Mouse (Mus musculus) T-helper 17 cell (primary cell): ENCODE measurements around the gene Mettl17.
"Not testable (repeated sequence)": the region's sequence is repeated elsewhere in the genome, so short reads cannot be mapped to it uniquely, and the experiment has no call there.

Experiments
- in situ Hi-C, 2 experiments: fragments of 300-600 bp; cut with MboI, MseI; formaldehyde crosslinking; loops; 1 replicate in 1 of 2; 2 replicates in 1 of 2; pipeline ENCODE4 v1.15.1; 2025; ENCODE audit warnings: high pct_unique_total_duplicates in 2 of 2

The Mettl17 gene

GRCm38 (mm10) chr14:51884598-51885331 is at the start of gene Mettl17:
Gene Mettl17 (plus strand): TSS chr14:51884842.
- in situ Hi-C loops = no loop called here

- in situ Hi-C loops = not testable (repeated sequence)
Measured at GRCm38 (mm10) chr14:51838480-51838879, 46.2 kb upstream of the Mettl17 start.

GRCm38 (mm10) chr14:51842250-51842649 is 42.4 kb upstream of the Mettl17 start:
- in situ Hi-C loops = loop anchor here in 1 of 2 experiments (5.0 kb wide), 1 partner anchor 70 kb away; the partner anchor contains the start of gene Ang4

- in situ Hi-C loops = loop anchor here in 1 of 2 experiments (5.0 kb wide), 1 partner anchor 70 kb away; the partner anchor contains the start of gene Ang4
Measured at GRCm38 (mm10) chr14:51842781-51843180, 41.9 kb upstream of the Mettl17 start.

- in situ Hi-C loops = loop anchor here in 1 of 2 experiments (5.0 kb wide), 1 partner anchor 72 kb away; the partner anchor contains the start of gene Ang4
Measured at GRCm38 (mm10) chr14:51843882-51844281, 40.8 kb upstream of the Mettl17 start.

GRCm38 (mm10) chr14:51846566-51846965 is 38.1 kb upstream of the Mettl17 start:
- in situ Hi-C loops = no loop called here

GRCm38 (mm10) chr14:51851006-51851405 is 33.6 kb upstream of the Mettl17 start:
- in situ Hi-C loops = not testable (repeated sequence)

GRCm38 (mm10) chr14:51853399-51853798 is 31.2 kb upstream of the Mettl17 start, which contains the start of gene Ear6:
Gene Ear6 (plus strand): TSS chr14:51853699.
- in situ Hi-C loops = no loop called here

GRCm38 (mm10) chr14:51855280-51855679 is 29.4 kb upstream of the Mettl17 start:
- in situ Hi-C loops = loop anchor here in 1 of 2 experiments (5.0 kb wide), 1 partner anchor 73 kb away; no protein-coding TSS in a partner anchor

GRCm38 (mm10) chr14:51863603-51864002 is 21.0 kb upstream of the Mettl17 start:
- in situ Hi-C loops = loop anchor here in 1 of 2 experiments (5.0 to 10.0 kb wide), 2 partner anchors 71 to 759 kb away; no protein-coding TSS in a partner anchor

GRCm38 (mm10) chr14:51870756-51871155 is 13.9 kb upstream of the Mettl17 start:
- in situ Hi-C loops = no loop called here

GRCm38 (mm10) chr14:51871741-51872140 is 12.9 kb upstream of the Mettl17 start:
- in situ Hi-C loops = no loop called here

GRCm38 (mm10) chr14:51877517-51877916 is 7.1 kb upstream of the Mettl17 start:
- in situ Hi-C loops = no loop called here

- in situ Hi-C loops = no loop called here
Measured at GRCm38 (mm10) chr14:51883527-51884030, 1.1 kb upstream of the Mettl17 start.

GRCm38 (mm10) chr14:51884031-51884544 is 554 bp upstream of the Mettl17 start:
- in situ Hi-C loops = no loop called here

- in situ Hi-C loops = no loop called here
Measured at GRCm38 (mm10) chr14:51886051-51886450, 1.4 kb downstream of the Mettl17 start.

- in situ Hi-C loops = no loop called here
Measured at GRCm38 (mm10) chr14:51889833-51890232, 5.2 kb downstream of the Mettl17 start.

- in situ Hi-C loops = no loop called here
Measured at GRCm38 (mm10) chr14:51892191-51892939, 7.7 kb downstream of the Mettl17 start, which contains the start of gene Slc39a2. Gene Slc39a2 (plus strand): TSS chr14:51892889.

- in situ Hi-C loops = no loop called here
Measured at GRCm38 (mm10) chr14:51893094-51893794, 8.6 kb downstream of the Mettl17 start.

- in situ Hi-C loops = no loop called here
Measured at GRCm38 (mm10) chr14:51893809-51894208, 9.2 kb downstream of the Mettl17 start.

- in situ Hi-C loops = no loop called here
Measured at GRCm38 (mm10) chr14:51895071-51895470, 10.4 kb downstream of the Mettl17 start.
